Mouse (Mus musculus) layer of hippocampus, postnatal 25 days (tissue): ENCODE results near the gene Ssh3. TPM values are rescaled to one million over a fixed set of nuclear protein-coding genes. Genes with fewer than 3 reads are reported as not detected.

ENCODE experiments used
- DNase-seq, 2 experiments: peaks; one replicate each; pipeline ENCODE4 v3.0.0; 2022; ENCODE audit warnings: mixed read lengths in 2 of 2, low spot score in 1 of 2; ENCODE audit errors: extremely low spot score in 1 of 2
- microRNA-seq, 2 experiments: library from miRNA; unstranded; fragments of <30 nt; microRNA quantifications; one replicate each; pipeline ENCODE4 v1.2.0; 2021
- total RNA-seq, 2 experiments: library from RNA; stranded (reverse); gene quantifications; 2 replicates each; pipeline ENCODE4 v1.2.3; 2021

The Ssh3 gene
- total RNA-seq, 2 experiments from 2014 or later: 45.4 to 48.5 TPM

DNA sequence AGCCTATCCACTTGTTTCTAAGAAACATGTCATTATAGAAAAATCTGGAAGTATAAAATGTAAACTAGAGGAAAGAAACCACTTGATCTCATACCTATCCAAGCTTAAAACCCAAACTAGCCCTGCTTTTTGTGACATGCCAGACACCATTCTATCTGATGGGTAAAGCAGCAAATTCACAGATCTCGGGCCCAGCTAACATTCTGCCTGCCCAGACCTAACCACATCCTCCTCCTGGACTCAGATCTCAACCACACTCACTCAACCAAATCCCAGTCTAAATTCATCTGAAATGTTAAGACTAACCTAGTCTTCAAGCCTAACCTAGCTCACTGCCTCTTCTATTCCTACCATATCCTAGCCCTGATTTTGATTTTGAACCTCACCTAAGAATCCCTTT is 50.2 kb downstream of the Ssh3 start:
- DNase-seq: no peak

DNA sequence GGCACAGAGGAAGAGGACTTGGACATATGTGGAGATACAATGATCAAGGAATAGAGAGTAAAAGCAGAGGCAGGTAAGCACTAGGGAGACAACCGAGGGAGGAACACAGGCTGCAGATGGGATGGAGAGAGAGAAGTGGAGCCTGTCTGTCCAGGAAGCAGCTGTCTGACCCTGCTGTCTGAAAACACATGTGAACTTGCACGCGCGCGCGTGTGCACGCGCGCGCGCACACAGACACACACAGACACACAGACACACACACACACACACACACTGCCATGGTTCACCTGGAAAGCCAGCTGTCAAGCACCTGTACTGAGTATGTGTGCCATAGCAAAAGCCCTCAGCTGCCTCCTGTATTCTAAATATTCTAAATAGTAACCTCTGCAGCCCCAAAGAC is 50.7 kb downstream of the Ssh3 start:
- no peak for DNase-seq

- no peak for DNase-seq
These were observed 51.1 kb downstream of the Ssh3 start for GRCm38 (mm10) chr19:4217855-4218254.

DNA sequence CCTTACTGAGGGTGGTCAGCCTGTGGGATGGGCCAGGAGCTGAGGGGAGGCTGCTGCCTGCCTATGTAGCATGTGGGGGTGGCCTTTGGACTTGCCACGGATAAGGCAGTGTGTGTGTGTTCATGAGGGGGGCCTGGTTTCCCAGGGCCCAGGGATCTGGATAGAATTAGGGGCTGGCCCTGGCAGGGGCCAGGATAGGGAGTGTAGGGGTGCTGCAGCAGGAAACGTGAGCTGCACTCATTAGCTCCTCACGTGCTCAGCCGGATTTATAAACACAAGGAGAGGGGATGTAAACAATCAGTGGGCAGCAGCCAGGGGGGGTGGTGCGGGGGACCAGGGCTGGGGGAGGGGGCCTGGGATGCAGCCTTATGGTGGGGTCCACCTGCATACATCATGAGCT is 51.8 kb downstream of the Ssh3 start:
- no peak for DNase-seq

DNA sequence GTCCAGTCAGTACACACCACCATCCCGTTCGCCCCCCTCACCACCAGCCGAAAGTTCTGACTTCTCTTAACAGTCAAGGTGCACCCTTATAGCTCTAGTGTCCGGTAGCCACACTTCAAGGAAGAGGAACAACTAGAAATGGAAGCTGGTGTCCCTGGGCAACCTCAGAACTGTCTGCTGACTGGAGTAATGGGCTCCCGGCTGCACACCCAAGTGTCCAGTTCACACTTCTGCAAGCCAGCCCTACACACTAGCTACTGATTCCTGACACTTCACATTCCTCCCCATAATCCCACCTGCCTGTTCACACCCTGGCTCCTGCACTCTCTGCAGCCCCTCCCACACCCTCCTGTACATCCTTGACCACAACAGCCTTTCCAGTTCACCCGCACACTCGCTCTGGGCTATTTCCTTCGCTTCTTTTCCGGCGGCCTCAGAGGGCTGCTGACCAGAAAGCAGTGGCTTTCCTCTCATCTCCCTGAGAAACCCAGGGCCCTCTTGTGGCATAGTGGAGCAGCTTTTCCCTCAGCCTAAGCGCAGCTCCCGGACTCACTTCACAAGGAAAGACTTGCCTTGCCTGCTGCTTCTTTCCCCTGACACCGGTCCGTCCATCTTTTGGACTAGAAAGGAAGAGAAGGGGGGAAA is 52.8 kb downstream of the Ssh3 start:
- no peak for DNase-seq

- no peak for DNase-seq
These were observed 53.5 kb downstream of the Ssh3 start for GRCm38 (mm10) chr19:4215451-4215840.

- no peak for DNase-seq
These were observed 54.1 kb downstream of the Ssh3 start for GRCm38 (mm10) chr19:4214771-4215450.

DNA sequence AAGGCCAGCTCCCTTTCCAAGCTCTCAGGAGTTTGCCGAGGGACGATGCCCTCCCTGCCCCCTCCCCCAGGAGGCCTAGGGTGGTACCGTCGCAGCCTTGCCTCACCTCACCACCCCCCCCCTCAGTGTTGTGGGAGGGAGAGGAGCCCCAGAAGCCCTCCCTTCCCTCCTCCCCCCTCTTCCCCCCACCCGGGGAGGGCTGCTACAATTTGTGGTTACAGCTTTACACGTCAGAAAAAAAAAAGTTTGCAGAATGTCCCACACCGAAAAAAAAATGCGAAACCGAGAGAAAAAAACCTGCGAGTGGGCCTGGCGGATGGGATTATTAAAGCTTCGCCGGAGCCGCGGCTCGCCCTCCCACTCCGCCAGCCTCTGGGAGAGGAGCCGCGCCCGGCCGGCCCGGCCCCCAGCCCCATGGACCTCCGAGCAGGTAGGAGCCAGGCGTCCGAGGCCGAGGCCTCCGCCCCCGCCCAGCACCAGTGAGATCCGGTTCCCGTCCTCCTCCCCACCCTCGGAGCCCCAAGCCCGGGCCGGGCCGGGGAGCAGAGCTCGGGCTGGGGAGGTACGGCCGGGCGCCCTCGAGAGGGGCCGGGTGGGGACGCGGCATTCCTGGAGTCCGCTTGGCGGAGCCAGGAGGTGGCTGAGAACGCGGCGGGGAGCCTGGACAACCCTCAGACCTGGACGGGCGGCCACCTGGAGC is 54.8 kb downstream of the Ssh3 start, which contains the start of the genes Clcf1 and AC109138.7:
Gene Clcf1 (plus strand): TSS at position 168 of the 700 bp plus-strand sequence.
Gene AC109138.7 (plus strand): TSS at position 287 of the 700 bp plus-strand sequence.
- DNase-seq: no peak

DNA sequence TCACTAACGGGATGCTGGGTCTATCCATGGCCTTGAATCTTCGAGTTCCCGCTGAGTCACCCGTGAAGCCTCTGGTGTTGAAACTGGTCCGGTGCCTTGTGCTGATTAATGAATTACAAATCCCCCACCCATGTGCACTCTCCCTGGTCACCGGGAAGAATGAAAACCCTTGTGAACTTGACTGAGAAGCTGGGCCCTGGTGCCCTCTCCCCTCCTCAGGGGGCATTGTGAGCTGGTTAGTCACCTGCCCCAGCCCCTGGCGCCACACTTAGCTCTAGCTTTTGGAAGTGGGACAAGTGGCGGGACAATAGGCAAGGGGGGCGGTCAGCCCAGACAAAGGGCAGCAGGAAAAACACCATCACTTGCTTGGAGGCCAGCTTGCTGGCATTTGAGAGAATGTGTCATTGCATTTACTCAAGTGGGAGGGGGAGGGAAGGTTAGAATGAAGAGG is 55.4 kb downstream of the Ssh3 start:
- DNase-seq: no peak

DNA sequence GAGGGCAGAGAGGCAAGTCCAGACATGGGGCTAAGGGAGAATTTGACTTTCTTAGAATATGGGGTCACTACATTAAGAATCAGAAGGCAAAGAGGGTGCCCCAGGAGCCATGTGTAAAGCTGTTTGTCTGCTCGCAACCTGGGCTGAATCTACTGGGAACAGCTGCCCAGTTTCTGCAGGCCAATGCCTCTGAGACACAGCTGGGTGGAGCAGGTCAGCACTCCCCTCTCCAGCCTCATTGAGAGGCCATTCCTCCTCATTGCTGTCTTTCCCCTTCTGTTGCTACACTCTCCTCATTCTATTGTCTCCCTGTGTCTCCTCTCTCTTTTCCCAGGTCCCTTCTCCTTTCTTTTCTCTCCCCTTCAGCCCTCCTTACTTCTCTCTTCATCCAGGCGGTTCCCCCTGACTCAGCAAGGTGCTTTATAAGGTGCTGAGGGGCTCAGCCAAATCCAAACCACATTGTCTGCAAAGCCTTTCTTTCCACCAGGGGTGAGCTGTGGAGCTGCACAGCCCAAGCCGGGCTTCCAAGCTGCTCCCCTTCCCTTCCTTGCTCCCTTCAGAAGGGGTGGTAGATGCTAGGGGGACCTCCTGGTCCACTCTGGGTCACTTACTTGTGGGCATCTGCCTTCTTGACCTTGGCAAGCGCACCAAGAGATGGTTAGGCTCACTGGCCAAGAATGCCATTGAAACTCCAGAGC is 56.9 kb downstream of the Ssh3 start:
- no peak for DNase-seq

Small RNAs within 50 kb of the gene (microRNA-seq; reads per million reads assigned to microRNA genes)
- 0 reads per million in 2 experiments for gene Gm26115
- 3.2 to 4.6 reads per million in 2 experiments for gene Mir6985

Other genes with a start within 250 kb of the Ssh3 start
- gene Gstp1, start 231.2 kb downstream of the Ssh3 start, total RNA-seq: 100 to 1,000 TPM; 343 to 385 TPM
- gene Gstp2, start 223.2 kb downstream of the Ssh3 start, total RNA-seq: 10 to 100 TPM; 35.5 to 41.9 TPM
- gene Gstp3, start 209.6 kb downstream of the Ssh3 start, total RNA-seq: not detected
- gene Cabp2, start 187.6 kb downstream of the Ssh3 start, total RNA-seq: not detected
- 10 to 100 TPM; 28.9 to 37.6 TPM for gene Cdk2ap2, start 172.0 kb downstream of the Ssh3 start, total RNA-seq
- gene Pitpnm1, start 169.2 kb downstream of the Ssh3 start, total RNA-seq: 100 to 1,000 TPM; 176 to 181 TPM
- 100 to 1,000 TPM; 102 to 127 TPM for gene Aip, start 143.3 kb downstream of the Ssh3 start, total RNA-seq
- gene Gpr152, start 129.4 kb downstream of the Ssh3 start, total RNA-seq: not detected
- under 1 TPM in 1 of 2 experiments, not detected in 1; 0.20 TPM for gene Cabp4, start 125.1 kb downstream of the Ssh3 start, total RNA-seq
- 10 to 100 TPM; 87.3 to 89.5 TPM for gene Coro1b, start 120.6 kb downstream of the Ssh3 start, total RNA-seq
- gene Ptprcap, start 115.6 kb downstream of the Ssh3 start, total RNA-seq: 1 to 10 TPM; 1.1 to 2.9 TPM
- gene Rps6kb2, start 105.8 kb downstream of the Ssh3 start, total RNA-seq: 10 to 100 TPM; 27.8 to 43.9 TPM
- gene Carns1, start 93.7 kb downstream of the Ssh3 start, total RNA-seq: 10 to 100 TPM in 1 of 2 experiments, 1 to 10 TPM in 1; 8.2 to 11.7 TPM
- gene Tbc1d10c, start 77.9 kb downstream of the Ssh3 start, total RNA-seq: 1 to 10 TPM; 1.2 to 1.3 TPM
- 100 to 1,000 TPM; 259 to 293 TPM for gene Ppp1ca, start 77.1 kb downstream of the Ssh3 start, total RNA-seq
- 1 to 10 TPM; 7.4 to 8.2 TPM for gene Rad9a, start 67.5 kb downstream of the Ssh3 start, total RNA-seq
- gene Clcf1, start 54.9 kb downstream of the Ssh3 start, total RNA-seq: under 1 TPM; 0.27 to 0.61 TPM
- not detected for gene AC109138.7, start 54.8 kb downstream of the Ssh3 start, total RNA-seq
- 10 to 100 TPM; 15.1 to 17.5 TPM for gene Pold4, start 37.3 kb downstream of the Ssh3 start, total RNA-seq
- 10 to 100 TPM; 59.6 to 66.3 TPM for gene Ankrd13d, start 14.0 kb upstream of the Ssh3 start, total RNA-seq
- 100 to 1,000 TPM; 185 to 186 TPM for gene Grk2, start 37.0 kb upstream of the Ssh3 start, total RNA-seq
- gene Kdm2a, start 129.1 kb upstream of the Ssh3 start, total RNA-seq: 10 to 100 TPM; 70.6 to 85.0 TPM
- gene Rhod, start 170.3 kb upstream of the Ssh3 start, total RNA-seq: 1 to 10 TPM in 1 of 2 experiments, under 1 TPM in 1; 0.87 to 1.2 TPM
- 10 to 100 TPM; 29.5 to 31.8 TPM for gene Syt12, start 208.3 kb upstream of the Ssh3 start, total RNA-seq
- not detected for gene 2010003K11Rik, start 229.4 kb upstream of the Ssh3 start, total RNA-seq
- 10 to 100 TPM; 66.6 to 70.6 TPM for gene Pcx, start 241.3 kb upstream of the Ssh3 start, total RNA-seq